Mouse (Mus musculus) olfactory bulb, adult 2 months (tissue): ENCODE results near the gene Ccdc144b. TPM values are rescaled to one million over a fixed set of nuclear protein-coding genes. Genes with fewer than 3 reads are reported as not detected.

Experiments
- H3K27ac ChIP-seq: fragments of 200-500 bp; 2 replicates; pipeline ENCODE4 v1.5.1; 2012; ENCODE audit warnings: low read depth, low read length; ENCODE audit not compliant: insufficient read depth
- H3K4me1 ChIP-seq: fragments of 200-500 bp; 2 replicates; pipeline ENCODE4 v1.6.1; 2012; ENCODE audit warnings: low read length; ENCODE audit not compliant: control insufficient read depth, insufficient read depth
- H3K4me3 ChIP-seq: fragments of 200-500 bp; 2 replicates; pipeline ENCODE4 v1.5.1; 2012; ENCODE audit warnings: mild to moderate bottlenecking, low read depth, low read length, moderate library complexity; ENCODE audit not compliant: insufficient read depth
- CTCF ChIP-seq: fragments of 200-500 bp; IDR thresholded peaks from 2 replicates; pipeline ENCODE4 v1.5.1; 2012; ENCODE audit warnings: low read depth, mild to moderate bottlenecking, low read length, moderate library complexity; ENCODE audit not compliant: insufficient read depth
- POLR2A ChIP-seq: fragments of 200-500 bp; IDR thresholded peaks from 2 replicates; pipeline ENCODE4 v1.6.1; 2012; ENCODE audit warnings: mild to moderate bottlenecking, low read depth, low read length, moderate library complexity; ENCODE audit not compliant: insufficient read depth
- WGBS: fragments of 180-500 bp; shearing (Covaris S2); methylation state at CpG from one replicate; pipeline ENCODE4 v1.1.7; 2018; 5-methylcytosine and 5-hydroxymethylcytosine counted together
- polyA plus RNA-seq: library from polyadenylated mRNA; stranded (reverse); fragments of >200 nt; gene quantifications from 2 replicates; pipeline ENCODE4 v1.2.4, GENCODE M21; 2012; ENCODE audit warnings: low replicate concordance; ENCODE audit not compliant: missing spikeins, insufficient read depth, insufficient read length

The Ccdc144b gene
- polyA plus RNA-seq, 1 experiment: not detected

DNA sequence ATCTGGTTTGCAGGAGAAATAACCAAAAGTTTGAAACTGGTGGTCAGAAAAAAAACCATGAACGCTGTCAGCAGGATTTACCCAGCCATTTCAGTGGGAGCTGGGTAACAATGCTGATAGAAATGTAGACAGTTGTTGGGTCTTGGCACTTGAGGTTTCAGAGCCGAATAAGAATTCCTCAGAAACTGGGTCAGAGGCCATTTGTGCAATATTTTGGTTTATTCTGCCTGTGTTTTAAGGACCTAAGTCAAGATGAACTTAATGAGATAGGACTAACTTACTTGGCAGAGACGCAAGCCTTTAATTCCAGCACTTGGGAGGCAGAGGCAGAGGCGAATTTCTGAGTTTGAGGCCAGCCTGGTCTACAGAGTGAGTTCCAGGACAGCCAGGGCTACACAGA is 8.3 kb downstream of the Ccdc144b start:
- H3K4me3 ChIP-seq: no peak overlapping the region
- WGBS: 78% methylated on average over 4 of the region's 4 CpGs
- H3K27ac ChIP-seq: no peak overlapping the region

DNA sequence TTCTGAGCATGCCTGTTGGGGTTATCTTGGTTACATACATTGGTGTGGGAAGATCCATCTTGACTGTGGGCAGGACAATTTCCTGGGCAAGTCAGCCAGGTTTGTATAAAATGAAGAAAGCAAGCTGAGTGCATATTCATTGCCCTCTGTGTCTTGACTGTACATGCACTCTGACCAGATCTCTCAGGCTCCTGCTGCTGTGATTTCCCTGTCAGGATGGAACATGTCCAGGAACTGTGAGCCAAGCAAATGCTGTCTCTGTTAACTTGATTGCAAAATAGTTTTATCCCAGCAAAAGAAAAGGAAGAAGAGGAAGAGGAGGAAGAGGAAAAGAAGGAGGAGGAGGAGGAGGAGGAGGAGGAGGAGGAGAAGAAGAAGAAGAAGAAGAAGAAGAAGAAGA is 8.8 kb downstream of the Ccdc144b start:
- H3K4me1 ChIP-seq: no peaks in the 10 kb centered on the region
- H3K4me3 ChIP-seq: no peak overlapping the region
- no peak for TF ChIP-seq POLR2A
- no peak for TF ChIP-seq CTCF
- no peak overlapping the region for H3K27ac ChIP-seq

More for the DNA sequence above, 8.3 kb downstream of the Ccdc144b start:
- TF ChIP-seq POLR2A (no peak), CTCF (no peak)
- H3K4me1 ChIP-seq: no peaks in the 10 kb centered on the region

DNA sequence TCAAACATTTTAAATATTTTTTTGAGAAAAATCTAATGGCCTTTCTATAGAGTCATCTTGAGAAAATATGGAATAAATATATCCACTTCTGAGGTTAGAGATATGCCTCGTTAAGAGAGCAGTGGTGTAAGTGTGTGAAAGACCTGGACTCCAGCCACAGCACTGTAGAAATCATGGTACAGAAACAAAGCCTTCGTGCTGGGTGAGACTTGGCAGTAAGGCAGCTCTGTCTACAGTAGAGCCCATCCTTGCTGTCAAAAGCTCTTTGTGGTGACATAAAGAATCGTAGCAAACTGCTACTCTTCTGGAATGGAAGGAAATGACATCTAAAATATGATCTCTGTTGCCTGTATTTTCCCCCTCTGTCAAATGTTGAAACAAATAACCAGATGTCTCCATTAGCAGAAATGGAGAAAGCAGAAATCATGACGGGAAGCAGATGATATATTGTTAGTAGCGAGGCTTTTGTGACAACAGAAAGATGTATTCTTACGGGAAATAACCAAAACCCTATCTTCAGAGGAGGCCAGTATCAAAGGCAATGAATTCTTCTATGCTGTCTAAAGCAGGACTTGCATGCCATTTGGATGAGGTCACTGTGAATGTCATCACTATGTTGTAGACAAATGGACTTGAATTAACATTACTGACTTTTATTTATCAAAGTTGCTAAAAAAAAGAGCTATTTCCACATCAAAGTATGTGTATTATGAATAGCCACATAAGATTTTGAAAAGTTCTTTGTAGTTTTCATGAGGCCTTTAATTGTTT is 21.4 kb downstream of the Ccdc144b start:
- no peak overlapping the region for H3K27ac ChIP-seq
- H3K4me1 ChIP-seq: no peaks in the 10 kb centered on the region
- 38% methylated on average over 6 of the region's 6 CpGs for WGBS
- no peak for TF ChIP-seq CTCF
- no peak for TF ChIP-seq POLR2A
- H3K4me3 ChIP-seq: no peak overlapping the region

DNA sequence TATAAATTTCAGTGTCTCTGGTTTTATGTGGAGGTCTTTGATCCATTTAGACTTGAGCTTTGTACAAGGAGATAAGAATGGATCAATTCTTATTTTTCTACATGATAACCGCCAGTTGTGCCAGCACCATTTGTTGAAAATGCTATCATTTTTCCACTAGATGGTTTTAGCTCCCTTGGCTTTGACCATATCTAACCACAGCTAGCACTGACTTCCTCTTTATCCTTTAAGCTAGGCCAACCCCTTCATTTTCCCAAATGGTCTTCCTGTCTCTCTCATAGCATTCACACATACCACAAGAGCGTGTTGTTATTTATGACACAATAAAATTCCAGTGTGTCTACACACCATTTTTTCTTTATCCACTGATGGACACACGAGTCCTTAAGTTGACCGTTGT is 23.4 kb downstream of the Ccdc144b start:
- Histone ChIP-seq H3K27ac (no peak overlapping the region), H3K4me3 (no peak overlapping the region), H3K4me1 (no peaks in the 10 kb centered on the region)
- 90% methylated on average over 4 of the region's 4 CpGs for WGBS
- no peak for TF ChIP-seq POLR2A
- TF ChIP-seq CTCF: no peak

DNA sequence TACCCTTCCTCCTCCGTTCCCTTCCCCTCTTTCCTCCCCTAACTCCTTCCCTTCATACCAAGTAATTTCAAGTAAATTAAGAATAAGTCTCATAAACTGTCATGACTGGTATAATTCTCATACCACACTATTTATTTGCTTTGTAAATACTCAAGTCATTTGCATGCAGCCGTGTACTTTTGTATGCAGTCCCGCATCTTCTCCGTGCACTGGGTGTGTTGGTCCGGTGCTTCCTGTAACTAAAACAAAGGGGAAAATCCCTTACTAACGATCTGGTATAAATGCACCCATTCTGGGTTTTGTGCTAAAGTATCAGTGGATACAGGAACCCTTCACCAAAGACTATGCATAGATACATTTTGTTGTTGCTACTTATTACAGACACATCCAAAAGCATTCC is 27.6 kb downstream of the Ccdc144b start:
- 41% methylated on average over 6 of the region's 6 CpGs for WGBS

DNA sequence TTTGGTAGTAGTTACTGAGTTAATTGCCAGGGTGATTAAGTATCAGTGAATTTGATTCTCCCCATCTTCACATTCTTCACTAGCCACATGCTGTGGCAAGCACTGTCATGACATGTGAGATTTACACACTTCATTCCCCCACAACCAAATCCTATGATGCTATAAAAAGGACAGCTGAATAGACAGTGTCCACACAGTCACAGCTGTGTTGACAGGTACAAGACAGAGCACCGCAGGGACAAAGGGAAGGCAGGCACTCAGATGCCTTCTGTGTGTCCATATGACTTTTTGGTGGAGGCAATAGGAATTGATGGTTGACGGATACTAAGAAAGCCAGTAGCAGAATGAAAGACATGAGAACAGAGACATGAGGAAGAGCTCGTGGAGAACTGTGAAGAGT is 42.1 kb downstream of the Ccdc144b start:
- WGBS: 73% methylated on average over 3 of the region's 3 CpGs
- TF ChIP-seq CTCF: no peak
- no peak for TF ChIP-seq POLR2A
- Histone ChIP-seq H3K4me1 (no peaks in the 10 kb centered on the region), H3K27ac (no peak overlapping the region), H3K4me3 (no peak overlapping the region)

More for the DNA sequence above, 27.6 kb downstream of the Ccdc144b start:
- Histone ChIP-seq H3K4me1 (no peaks in the 10 kb centered on the region), H3K4me3 (no peak overlapping the region), H3K27ac (no peak overlapping the region)
- TF ChIP-seq CTCF: no peak
- no peak for TF ChIP-seq POLR2A

DNA sequence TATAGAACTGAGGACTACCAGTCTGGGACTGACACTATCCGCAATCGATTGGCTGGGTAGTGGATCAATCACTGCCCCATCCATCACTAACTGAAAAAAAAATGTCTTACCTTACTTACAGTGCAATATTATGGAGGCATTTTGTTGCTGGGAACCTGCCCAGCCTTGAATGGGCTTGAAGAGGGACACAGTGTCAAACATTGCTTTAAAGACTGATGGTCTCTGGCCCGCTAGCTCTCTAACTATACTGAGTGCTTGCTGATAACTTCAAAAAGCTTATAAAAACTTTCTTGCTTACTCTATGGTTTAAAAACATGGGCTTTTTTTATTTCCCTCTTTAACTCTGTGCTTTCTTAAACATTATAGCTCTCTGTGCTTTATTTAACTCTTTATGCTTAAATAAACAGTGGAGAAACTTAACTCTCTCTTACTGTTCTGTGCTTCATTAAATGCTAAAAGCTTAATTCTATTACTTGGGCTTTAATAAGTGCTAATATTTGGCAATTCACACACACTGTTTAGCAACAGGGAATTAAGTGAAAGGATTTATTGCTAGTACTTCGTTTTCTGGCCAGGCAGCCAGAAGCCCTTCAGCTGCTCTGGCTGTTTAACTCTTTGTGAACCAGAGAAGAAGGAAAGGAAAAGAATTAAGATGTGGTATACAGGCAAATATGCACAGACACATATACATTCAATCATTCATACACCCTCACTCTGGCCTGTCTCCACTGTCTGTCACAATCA is 44.8 kb downstream of the Ccdc144b start:
- Histone ChIP-seq H3K4me1 (no peaks in the 10 kb centered on the region), H3K27ac (no peak overlapping the region), H3K4me3 (no peak overlapping the region)
- TF ChIP-seq CTCF (no peak), POLR2A (no peak)
- 67% methylated on average over 4 of the region's 4 CpGs for WGBS

DNA sequence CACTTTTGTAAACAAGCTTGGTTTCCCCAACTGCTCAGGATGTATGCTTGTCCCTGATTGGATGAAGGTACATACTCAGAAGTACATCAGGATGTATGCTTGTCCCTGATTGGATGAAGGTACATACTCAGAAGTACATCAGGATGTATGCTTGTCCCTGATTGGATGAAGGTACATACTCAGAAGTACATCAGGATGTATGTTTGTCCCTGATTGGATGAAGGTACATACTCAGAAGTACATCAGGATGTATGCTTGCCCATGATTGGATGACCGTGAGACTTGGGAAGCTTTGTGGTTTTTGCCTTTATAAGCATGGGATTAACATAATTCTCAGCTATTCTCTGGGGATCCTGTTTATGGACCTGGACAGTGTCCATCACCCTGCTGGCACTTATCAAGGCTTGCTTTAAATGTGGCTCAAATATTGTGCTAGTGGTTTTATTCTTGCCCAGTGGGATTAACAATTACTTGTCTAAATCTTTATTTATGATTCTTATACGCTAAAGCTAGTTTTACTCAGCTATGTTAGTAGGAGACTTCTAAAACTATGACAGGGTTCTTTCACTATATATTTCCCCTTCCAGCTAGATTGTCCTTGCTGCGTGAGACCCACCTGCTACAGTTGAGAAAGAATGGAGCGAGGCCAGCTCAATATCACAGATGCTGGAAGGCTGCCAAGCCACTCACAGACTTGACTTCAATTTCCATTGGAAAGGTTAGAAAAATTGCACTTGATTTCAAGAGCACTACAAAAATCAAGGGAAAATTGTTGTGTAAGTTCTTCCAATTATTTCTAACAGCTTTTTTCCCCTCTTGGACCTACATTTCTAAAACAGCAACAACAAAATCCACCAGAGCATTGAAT is 49.1 kb downstream of the Ccdc144b start:
- no peaks in the 10 kb centered on the region for H3K4me1 ChIP-seq
- WGBS: 37% methylated on average over 4 of the region's 4 CpGs
- H3K27ac ChIP-seq: no peak overlapping the region
- TF ChIP-seq CTCF (no peak), POLR2A (no peak)
- H3K4me3 ChIP-seq: no peak overlapping the region
